Mouse (Mus musculus): ENCODE results near the gene Tbc1d20. TPM values are rescaled to one million over a fixed set of nuclear protein-coding genes. Genes with fewer than 3 reads are reported as not detected.

Tbc1d20 gene
- polyA plus RNA-seq, 1 experiment from 2014 or later = 35.3 TPM

Other genes starting within 250 kb of the Tbc1d20 start
- 15.3 and 17.1 TPM in 2 replicates for gene Scrt2, start 212.3 kb upstream of the Tbc1d20 start, polyA plus RNA-seq (2016; fragmentation: Nextera tagmentation; extraction: Ambion mirVana)
- gene Srxn1, start 188.3 kb upstream of the Tbc1d20 start, polyA plus RNA-seq (2016; fragmentation: Nextera tagmentation; extraction: Ambion mirVana) = 14.3 and 15.2 TPM in 2 replicates
- 3.4 and 3.8 TPM in 2 replicates for gene Tcf15, start 150.3 kb upstream of the Tbc1d20 start, polyA plus RNA-seq (2016; fragmentation: Nextera tagmentation; extraction: Ambion mirVana)
- gene Csnk2a1, start 67.0 kb upstream of the Tbc1d20 start, polyA plus RNA-seq (2016; fragmentation: Nextera tagmentation; extraction: Ambion mirVana) = 92.3 and 97.8 TPM in 2 replicates
- gene Rbck1, start 38.8 kb downstream of the Tbc1d20 start, polyA plus RNA-seq (2016; fragmentation: Nextera tagmentation; extraction: Ambion mirVana) = 91.4 and 96.6 TPM in 2 replicates
- 2.1 and 2.5 TPM in 2 replicates for gene Trib3, start 50.2 kb downstream of the Tbc1d20 start, polyA plus RNA-seq (2016; fragmentation: Nextera tagmentation; extraction: Ambion mirVana)
- gene Nrsn2, start 82.8 kb downstream of the Tbc1d20 start, polyA plus RNA-seq (2016; fragmentation: Nextera tagmentation; extraction: Ambion mirVana) = 12.5 and 16.1 TPM in 2 replicates
- 15.6 and 18.7 TPM in 2 replicates for gene Sox12, start 104.2 kb downstream of the Tbc1d20 start, polyA plus RNA-seq (2016; fragmentation: Nextera tagmentation; extraction: Ambion mirVana)
- gene Zcchc3, start 121.2 kb downstream of the Tbc1d20 start, polyA plus RNA-seq (2016; fragmentation: Nextera tagmentation; extraction: Ambion mirVana) = 51.3 and 53.3 TPM in 2 replicates
- 0.54 and 1.1 TPM in 2 replicates for gene 6820408C15Rik, start 121.8 kb downstream of the Tbc1d20 start, polyA plus RNA-seq (2016; fragmentation: Nextera tagmentation; extraction: Ambion mirVana)
- not detected in 2 replicates for gene Defb23, start 170.8 kb downstream of the Tbc1d20 start, polyA plus RNA-seq (2016; fragmentation: Nextera tagmentation; extraction: Ambion mirVana)
- gene Defb20, start 183.2 kb downstream of the Tbc1d20 start, polyA plus RNA-seq (2016; fragmentation: Nextera tagmentation; extraction: Ambion mirVana) = not detected in 2 replicates
- gene Defb22, start 196.3 kb downstream of the Tbc1d20 start, polyA plus RNA-seq (2016; fragmentation: Nextera tagmentation; extraction: Ambion mirVana) = not detected in 2 replicates
- not detected in 2 replicates for gene Defb26, start 217.9 kb downstream of the Tbc1d20 start, polyA plus RNA-seq (2016; fragmentation: Nextera tagmentation; extraction: Ambion mirVana)
- gene Defb28, start 224.4 kb downstream of the Tbc1d20 start, polyA plus RNA-seq (2016; fragmentation: Nextera tagmentation; extraction: Ambion mirVana) = not detected in 2 replicates
- gene Defb29, start 246.3 kb downstream of the Tbc1d20 start, polyA plus RNA-seq (2016; fragmentation: Nextera tagmentation; extraction: Ambion mirVana) = not detected in 2 replicates